Mouse (Mus musculus) thymus, postnatal 25 days (tissue): ENCODE results near the gene Gper1.

Experiments used
- DNase-seq: peaks from one replicate; pipeline ENCODE4 v3.0.0; 2022

Gper1 gene

DNA sequence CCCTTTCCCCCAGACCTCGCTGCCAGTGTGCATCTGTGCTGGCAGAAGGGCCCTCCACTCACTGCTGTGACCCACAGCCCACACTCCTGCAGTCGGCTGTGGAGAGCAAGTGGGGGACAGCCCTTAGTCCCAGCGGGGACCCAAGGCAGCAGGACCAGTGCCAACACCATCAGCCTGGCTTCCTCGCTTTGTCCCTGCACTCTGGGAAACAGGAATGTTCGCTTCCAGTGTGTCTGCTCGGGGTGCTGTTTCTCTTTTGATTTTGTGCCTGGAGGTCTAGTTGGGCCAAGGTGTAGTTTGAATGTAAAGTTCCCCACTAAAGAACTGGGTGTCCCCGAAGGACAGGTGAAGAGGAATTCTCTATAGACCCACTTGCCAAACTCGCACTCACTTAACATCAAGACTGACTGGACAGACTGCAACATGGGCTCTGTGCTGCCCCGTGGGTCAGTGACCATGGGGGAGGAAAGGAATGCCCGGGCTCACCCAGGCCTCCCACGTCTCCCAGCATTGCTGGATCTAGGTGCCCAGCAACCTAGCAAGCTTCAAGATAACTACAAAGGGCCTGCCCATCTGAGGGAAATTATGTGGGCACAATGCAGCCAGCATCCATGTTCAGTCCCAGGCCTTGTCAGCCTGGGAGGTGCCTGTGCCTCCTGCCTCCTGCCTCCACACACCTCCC lies 31.5 kb upstream of the Gper1 start:
- no peak for DNase-seq

- no peak for DNase-seq
Observed at GRCm38 (mm10) chr5:139392219-139393196, 30.4 kb upstream of the Gper1 start.

DNA sequence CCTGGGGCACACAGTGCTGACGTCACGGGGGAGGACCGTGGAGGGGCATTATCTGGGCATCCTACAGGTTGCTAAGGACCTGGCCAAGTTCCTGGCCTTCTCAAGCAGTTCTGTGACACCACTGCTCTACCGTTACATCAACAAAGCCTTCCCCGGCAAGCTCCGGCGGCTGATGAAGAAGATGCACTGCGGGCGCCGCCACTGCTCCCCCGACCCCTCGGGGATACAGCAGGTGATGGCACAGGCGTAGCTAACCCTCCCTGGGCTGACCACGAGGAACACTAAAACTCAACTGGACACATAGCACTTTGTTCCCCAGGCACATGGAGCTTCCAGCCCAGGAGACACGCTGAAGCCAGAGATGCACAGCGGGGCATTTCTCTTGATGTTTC lies 29.8 kb upstream of the Gper1 start:
- no peak for DNase-seq

DNA sequence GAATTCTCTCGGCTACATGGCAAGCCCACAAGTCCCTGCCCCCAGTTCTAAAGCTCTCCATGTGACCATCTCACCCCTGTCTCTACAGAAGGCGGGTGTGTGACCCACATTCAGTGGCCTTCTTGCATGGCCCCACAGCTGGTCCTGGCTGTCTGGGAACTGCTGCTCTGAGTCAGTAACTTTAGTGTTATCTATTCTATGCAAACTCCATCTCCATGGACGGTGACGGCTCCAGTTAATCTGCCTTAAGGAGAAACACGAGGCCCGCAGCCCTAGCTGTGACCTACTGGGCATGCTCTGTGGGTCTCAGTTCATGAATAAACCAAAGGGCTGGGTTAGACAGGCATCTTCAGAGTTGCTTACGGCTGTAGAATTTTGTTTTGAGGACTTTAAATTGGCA lies 28.6 kb upstream of the Gper1 start:
- no peak for DNase-seq

- no peak for DNase-seq
Observed at GRCm38 (mm10) chr5:139395528-139395927, 27.4 kb upstream of the Gper1 start.

GRCm38 (mm10) chr5:139397359-139397916 lies 25.5 kb upstream of the Gper1 start:
- no peak for DNase-seq

DNA sequence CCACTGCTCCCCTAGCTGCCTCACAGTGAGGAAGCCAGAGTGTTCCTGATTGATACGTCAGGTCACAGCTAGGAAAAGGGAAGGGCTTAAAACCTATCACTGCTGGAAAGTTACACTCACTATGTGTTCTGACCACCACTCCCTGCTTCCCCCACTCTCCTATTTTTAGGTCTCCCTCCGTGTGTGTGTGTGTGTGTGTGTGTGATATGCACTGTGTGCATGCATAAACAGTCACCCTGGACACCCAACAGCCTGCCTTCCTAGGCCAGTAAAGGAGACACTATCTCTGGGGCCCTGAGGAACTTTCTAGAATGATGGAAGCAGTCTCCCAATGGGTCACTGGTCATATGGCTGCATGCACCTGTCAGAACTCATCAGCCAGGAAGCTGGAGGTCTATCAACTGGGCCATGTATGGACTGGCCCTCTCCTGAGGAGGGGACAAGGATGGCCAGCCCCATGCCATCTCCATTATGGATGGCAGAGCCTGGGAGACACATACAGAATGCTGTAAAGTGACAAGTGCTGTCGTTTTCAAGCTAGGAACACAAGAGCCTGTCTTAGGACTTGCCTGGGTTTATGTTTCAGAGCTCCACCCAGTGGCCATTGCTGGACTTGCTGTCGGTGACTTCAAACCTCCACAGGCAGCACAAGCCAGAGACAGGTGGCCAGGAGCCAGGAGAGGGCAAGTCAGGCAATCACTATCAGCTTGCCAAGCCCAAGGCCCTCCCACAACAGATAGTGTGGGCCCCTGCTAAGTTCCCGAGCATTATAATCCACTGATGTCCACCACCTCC lies 24.8 kb upstream of the Gper1 start:
- DNase-seq = peak; percentile 91

DNA sequence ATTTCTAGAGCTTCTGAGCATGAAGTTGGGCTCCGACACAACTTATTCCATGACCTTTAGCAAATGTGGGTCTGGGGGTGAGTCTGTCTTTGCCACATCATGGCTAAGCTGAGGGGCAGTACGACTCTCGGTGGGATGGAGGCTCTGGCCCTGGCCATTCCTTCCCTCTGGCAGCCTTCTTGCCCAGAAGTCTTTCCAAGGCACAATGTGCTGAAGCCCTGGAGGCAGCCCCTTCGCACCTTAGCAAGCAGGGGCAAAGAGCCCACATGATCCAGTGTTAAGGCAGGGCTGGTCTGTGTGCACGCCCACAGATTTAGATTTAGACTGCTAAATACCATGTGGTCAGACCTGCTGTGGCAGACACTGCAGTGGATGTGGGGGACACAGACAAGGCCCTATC lies 24.2 kb upstream of the Gper1 start:
- no peak for DNase-seq

- DNase-seq = no peak
Observed at GRCm38 (mm10) chr5:139399991-139400390, 23.0 kb upstream of the Gper1 start.

- no peak for DNase-seq
Observed at GRCm38 (mm10) chr5:139402106-139402505, 20.8 kb upstream of the Gper1 start.

- DNase-seq = no peak
Observed at GRCm38 (mm10) chr5:139403692-139404260, 19.2 kb upstream of the Gper1 start.

GRCm38 (mm10) chr5:139404801-139405401 lies 18.1 kb upstream of the Gper1 start, which contains the start of gene C130050O18Rik:
TSS of gene C130050O18Rik (plus strand) at chr5:139405280.
- no peak for DNase-seq

DNA sequence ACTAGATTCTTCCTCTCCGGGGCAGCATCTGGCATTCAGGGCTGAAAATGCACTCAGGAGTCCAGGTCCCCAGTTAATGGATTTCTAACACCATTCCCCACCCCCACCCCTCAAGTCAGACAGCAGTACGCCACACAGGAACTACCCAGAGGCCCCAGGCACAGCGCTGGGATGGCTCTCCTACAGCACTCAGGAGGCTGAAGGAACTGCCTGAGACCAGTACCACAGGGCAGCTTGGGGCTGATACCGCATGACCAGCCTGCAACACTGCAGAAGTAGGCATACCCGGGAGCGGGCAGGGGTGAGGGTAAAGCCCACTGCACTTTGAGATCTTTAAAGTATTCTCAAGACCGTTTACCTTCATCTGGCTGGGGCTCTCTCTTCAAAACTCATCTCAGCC lies 17.5 kb upstream of the Gper1 start:
- DNase-seq = no peak

GRCm38 (mm10) chr5:139405953-139406352 lies 17.0 kb upstream of the Gper1 start:
- no peak for DNase-seq

DNA sequence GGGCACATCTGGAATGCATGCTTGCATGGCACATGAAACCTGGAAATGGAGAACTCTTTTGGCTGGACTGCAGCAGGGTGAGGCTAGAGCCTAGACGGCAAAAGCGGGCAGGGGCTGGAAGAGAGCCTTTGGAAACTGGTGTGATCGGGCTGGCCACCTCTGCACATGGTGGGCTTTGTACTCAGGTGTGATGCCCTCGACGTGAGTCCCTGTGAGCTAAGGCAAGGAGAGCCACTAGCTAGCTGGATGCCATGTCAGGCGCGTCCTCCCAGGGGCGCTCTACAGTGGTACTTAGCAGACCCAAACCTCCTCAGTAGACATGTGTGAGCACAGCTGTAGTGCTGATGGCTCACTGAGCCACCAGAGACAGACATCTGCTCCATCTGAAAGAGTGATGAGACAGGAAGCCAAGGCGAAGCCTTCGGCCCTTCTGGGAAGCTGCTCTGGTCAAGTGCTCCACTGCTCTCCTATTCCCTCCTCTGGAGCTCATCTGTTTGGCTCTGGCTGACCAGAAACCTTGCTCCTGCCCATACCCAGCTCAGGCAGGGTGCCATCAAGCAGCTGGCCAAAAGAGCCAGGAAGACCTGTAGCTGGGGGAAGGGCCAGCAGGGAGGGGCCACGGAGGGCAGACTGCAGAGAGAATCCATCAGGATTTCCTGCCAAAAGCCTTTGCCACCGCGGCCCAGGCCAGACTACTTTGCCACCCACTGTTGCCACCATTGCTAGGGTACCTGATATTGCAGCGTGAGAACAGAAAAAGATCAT lies 15.6 kb upstream of the Gper1 start:
- DNase-seq = no peak

DNA sequence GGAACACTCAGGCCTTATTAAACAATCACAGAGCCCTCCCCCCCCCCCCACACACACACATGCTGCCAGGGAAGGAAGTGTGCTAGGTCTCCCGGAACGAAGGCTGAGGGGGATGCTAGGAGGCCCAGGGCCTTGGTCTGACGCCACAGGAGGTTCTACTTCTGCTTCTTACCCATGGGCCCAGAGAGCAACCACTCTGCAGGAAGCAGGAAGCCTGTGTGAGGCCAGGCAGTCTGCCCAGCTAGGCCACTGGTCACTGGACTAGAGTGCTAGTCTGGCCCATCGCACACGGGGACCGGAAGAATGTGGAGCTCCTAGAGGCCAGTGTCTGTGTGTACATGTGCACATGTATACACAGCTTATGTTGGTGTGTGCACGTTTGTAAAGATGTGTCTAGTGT lies 14.4 kb upstream of the Gper1 start:
- DNase-seq = no peak

DNA sequence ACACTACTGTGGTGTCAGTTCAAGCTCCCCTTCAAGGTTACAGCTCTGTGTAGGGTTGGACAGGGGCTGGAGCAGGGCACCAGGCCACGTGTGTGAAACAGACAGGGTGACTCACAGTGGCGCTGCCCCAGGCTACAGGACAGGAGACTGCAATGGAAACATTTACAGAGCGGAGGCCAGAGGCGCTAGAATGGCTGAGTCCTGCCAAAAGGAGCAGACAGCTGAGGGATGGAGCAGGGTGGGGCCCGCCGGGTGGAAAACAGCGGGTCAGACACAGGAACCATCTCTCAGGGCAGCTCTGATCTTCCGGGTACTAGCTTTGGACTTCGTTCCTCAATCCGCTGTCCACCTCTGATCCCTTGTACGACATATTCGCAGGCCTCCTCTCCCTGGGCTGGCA lies 13.5 kb upstream of the Gper1 start:
- DNase-seq = no peak

DNA sequence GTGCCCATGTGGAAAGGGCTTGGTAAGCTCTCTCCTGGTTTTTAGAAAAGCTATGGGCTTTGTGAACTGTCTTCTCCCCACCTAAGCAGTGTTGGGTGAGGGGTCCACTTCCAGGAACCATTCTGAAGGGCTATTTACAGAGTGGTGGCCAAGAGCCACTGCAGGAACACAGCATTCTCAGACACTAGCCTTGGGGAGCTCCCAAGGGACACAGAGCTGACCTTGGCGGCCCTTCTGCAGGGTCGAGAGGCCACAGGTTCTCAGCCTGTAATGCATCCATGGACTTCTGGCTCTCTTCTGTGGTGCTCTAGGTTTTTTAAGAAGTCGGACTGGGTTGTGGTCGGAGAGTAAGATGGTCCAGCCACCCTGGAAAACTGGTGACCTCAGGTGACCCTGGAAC lies 12.9 kb upstream of the Gper1 start:
- DNase-seq = no peak

- DNase-seq = no peak
Observed at GRCm38 (mm10) chr5:139411117-139411516, 11.8 kb upstream of the Gper1 start.

DNA sequence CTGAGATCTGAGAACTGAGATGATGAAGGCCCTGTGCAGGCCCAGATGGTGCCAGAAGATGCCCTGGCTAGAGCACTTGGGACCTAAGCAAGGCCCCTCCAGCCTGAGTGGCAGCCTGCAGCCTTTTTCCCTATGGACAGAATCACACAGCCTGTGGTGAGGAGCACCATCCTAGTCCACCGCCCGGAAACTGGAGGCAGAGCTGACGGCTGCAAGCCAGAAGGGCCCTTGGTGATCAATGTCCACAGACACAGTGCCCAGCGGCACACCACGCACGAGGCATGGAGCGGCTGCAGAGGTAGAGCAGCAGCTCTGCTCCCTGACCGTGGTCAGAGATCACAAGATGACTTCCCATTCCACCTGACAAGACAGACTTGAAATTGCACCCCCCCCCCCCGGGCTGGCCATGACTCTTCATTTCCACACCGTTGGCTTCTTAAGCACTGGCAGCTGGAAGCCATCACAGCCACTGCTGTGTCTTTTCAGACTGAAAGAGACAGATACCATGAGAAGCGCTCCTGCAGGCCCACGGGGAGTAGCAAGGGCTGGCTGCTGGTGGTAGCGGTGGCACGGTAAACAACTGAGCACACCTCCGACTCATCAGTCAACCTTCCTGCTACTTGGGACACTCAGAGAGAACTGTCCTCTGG lies 11.2 kb upstream of the Gper1 start:
- DNase-seq = no peak

- no peak for DNase-seq
Observed at GRCm38 (mm10) chr5:139413545-139413944, 9.4 kb upstream of the Gper1 start.
